Mouse (Mus musculus) forebrain, postnatal 0 days (tissue): ENCODE results near the gene Ulk1. TPM values are rescaled to one million over a fixed set of nuclear protein-coding genes. Genes with fewer than 3 reads are reported as not detected.

Source experiments
- ATAC-seq: fragments of 200-750 bp; cut with Nextera tagmentation; 2 replicates; pipeline ENCODE4 v1.8.0; 2017; ENCODE audit warnings: mild to moderate bottlenecking, moderate library complexity
- DNase-seq: peaks from one replicate; pipeline ENCODE4 v3.0.0-alpha.2; 2015
- H3K27ac ChIP-seq: fragments of 300-500 bp; sonication (generic); 2 replicates; pipeline ENCODE4 v1.5.1; 2014; ENCODE audit warnings: low read depth, mild to moderate bottlenecking, antibody characterized with exemption, low read length, moderate library complexity, mixed read lengths
- H3K27me3 ChIP-seq: fragments of 300-500 bp; sonication (generic); 2 replicates; pipeline ENCODE4 v1.6.1; 2014; ENCODE audit warnings: mild to moderate bottlenecking, low read length, mixed read lengths; ENCODE audit not compliant: insufficient read depth
- H3K36me3 ChIP-seq: fragments of 300-500 bp; sonication (generic); 2 replicates; pipeline ENCODE4 v1.6.1; 2014; ENCODE audit warnings: mild to moderate bottlenecking, moderate library complexity; ENCODE audit not compliant: insufficient read depth
- H3K4me1 ChIP-seq: fragments of 300-500 bp; sonication (generic); 2 replicates; pipeline ENCODE4 v1.6.1; 2014; ENCODE audit warnings: antibody characterized with exemption; ENCODE audit not compliant: insufficient read depth
- H3K4me2 ChIP-seq: fragments of 300-500 bp; sonication (generic); 2 replicates; pipeline ENCODE4 v1.6.1; 2014; ENCODE audit warnings: low read depth, mild to moderate bottlenecking, moderate library complexity
- H3K4me3 ChIP-seq: fragments of 300-500 bp; sonication (generic); 2 replicates; pipeline ENCODE4 v1.5.1; 2014; ENCODE audit warnings: low read depth, low read length, mixed read lengths
- H3K9ac ChIP-seq: fragments of 300-500 bp; sonication (generic); 2 replicates; pipeline ENCODE4 v1.6.1; 2014; ENCODE audit warnings: mild to moderate bottlenecking
- H3K9me3 ChIP-seq: fragments of 300-500 bp; sonication (generic); 2 replicates; pipeline ENCODE4 v1.6.1; 2016; ENCODE audit warnings: low read length
- CTCF ChIP-seq: sonication (generic); IDR thresholded peaks from 2 replicates; pipeline ENCODE4 v1.5.1; 2016; ENCODE audit warnings: antibody characterized with exemption, control low read depth, low read depth
- WGBS: fragments of 180-500 bp; shearing (Covaris S2); extraction: QIAGEN DNeasy Blood & Tissue Kit; methylation state at CpG from one replicate; pipeline ENCODE4 v1.1.7; 2014; 5-methylcytosine and 5-hydroxymethylcytosine counted together
- polyA plus RNA-seq: library from polyadenylated mRNA; unstranded; fragments of >200 nt; fragmentation: Nextera tagmentation; extraction: Ambion mirVana; gene quantifications from 2 replicates; pipeline ENCODE4 v1.2.1, GENCODE M21; 2015
- total RNA-seq: library from RNA; depleted of rRNA; stranded (reverse); fragments of >200 nt; gene quantifications from 2 replicates; pipeline ENCODE4 v1.2.3, GENCODE M21; 2014

Ulk1 gene
- total and polyA plus RNA-seq, 2 experiments from 2014 or later = 20.8 to 65.9 TPM

DNA sequence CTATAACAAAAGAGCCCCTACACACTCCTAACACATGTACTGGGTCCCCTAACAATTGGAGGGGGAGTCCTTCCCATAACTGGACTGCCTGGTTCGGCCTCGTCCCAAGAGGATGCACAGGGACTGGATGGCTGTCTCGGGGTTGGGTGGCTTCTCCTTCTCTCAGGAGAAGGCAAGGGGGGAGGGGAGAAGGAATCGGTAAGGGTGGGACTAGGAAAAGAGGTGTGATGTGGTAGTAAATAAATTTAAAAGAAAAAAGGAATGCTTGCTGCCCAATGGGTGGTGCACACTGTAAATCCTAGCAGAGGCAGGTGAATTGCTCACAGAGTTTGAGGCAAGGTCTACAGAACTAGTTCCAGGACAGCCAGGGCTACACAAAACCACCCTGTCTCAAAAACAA, 3.7 kb downstream of the Ulk1 start:
- Histone ChIP-seq H3K4me3 (no peak overlapping the region), H3K27me3 (no peaks in the 10 kb centered on the region), H3K36me3 (peaks cover 20% of the 10 kb centered on the region), H3K9me3 (no peaks in the 10 kb centered on the region), H3K27ac (no peak overlapping the region), H3K4me2 (no peak overlapping the region; the same call in 1 of the 2 replicates), H3K9ac (no peak overlapping the region), H3K4me1 (peaks cover 26% of the 10 kb centered on the region)
- TF ChIP-seq CTCF = no peak
- ATAC-seq = no peak
- DNase-seq = no peak
- WGBS = 86% methylated on average over 4 of the region's 4 CpGs

DNA sequence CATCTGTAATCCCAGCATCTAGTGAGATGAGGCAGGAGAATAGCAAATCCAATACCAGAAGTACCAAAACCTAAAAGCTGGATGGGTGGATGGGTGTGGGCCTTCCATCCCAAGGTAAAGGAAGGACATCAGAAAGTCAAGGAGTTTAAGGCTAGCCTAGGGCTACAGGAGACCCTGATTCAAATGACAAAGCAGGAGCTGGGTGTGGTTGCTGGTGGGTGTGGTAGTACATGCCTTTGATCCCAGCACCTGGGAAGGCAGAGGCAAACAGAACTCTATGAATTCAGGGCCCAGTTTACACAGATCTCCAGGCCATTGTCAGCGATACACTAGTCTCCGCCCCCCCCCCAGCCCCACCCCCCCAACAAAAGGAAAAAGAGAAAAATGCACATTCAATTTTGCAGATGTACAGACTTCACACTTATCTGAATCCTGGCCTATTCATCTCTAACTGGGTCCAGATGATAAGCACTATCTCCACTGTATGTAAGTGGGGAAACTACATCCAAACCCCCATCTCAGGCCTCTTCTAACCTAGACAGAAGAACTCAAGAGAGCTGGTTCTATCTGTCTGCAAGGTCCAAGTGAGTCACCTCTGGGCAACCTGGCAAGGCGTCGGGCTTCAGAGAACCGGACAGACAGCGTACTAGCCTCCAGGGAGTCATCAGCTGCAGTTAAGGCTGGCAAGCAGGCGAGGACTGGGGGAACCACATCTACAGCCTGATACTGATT, 5.7 kb downstream of the Ulk1 start:
- Histone ChIP-seq H3K4me3 (no peak overlapping the region), H3K9ac (no peak overlapping the region), H3K36me3 (peaks cover 38% of the 10 kb centered on the region), H3K4me2 (no peak overlapping the region), H3K27ac (no peak overlapping the region), H3K9me3 (no peaks in the 10 kb centered on the region), H3K4me1 (peaks cover 26% of the 10 kb centered on the region), H3K27me3 (no peaks in the 10 kb centered on the region)
- 95% methylated on average over 7 of the region's 7 CpGs for WGBS
- no peak for ATAC-seq
- DNase-seq = no peak
- no peak for TF ChIP-seq CTCF

DNA sequence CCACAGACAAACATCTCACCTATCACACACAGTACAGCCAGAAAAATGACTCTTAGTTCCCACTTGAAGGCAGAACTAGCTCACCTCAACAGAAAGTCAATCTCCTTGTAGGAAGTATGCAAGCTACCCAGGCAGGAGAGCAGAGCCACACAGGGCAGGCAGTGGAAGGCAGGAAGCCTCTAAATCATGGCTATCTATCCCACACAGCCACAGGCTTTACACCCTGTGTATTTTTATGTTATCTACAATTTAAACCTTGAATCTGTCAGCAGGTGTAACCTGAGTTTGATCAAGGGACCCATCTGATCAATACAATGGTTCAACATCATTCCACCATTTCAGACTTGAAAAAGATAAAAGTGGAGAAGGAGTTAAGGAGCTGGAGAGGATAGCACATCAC, 7.1 kb downstream of the Ulk1 start:
- peaks cover 51% of the 10 kb centered on the region for H3K36me3 ChIP-seq

DNA sequence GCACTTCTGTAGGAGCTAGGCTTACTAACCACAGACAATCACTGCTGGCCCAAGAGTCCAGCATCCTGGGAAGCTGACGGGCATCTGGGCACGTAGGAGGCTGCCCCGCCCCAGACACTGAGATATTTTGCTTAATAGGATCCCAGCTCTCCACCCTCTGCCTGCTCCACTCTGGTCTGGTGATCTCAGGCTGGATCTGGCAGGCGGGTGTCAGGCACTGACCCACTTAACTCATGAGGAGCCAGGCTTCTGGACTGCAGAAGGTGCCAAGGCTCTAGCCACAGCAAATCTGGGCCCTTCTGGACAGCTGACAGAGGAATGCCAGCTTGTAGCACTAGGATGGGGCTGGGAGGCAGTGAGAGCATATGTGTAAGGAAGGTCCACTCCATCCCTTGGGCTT, 7.7 kb downstream of the Ulk1 start:
- Histone ChIP-seq H3K4me1 (0 out of 2 replicates have a peak, but pooled peaks cover 8% of the 10 kb centered on the region), H3K4me2 (no peak overlapping the region), H3K36me3 (peaks cover 57% of the 10 kb centered on the region), H3K27ac (no peak overlapping the region), H3K4me3 (no peak overlapping the region), H3K9ac (no peak overlapping the region), H3K27me3 (no peaks in the 10 kb centered on the region), H3K9me3 (no peaks in the 10 kb centered on the region)
- no peak for TF ChIP-seq CTCF
- no peak for DNase-seq
- no peak for ATAC-seq
- 74% methylated on average over 4 of the region's 4 CpGs for WGBS

More for the DNA sequence above, 7.1 kb downstream of the Ulk1 start:
- Histone ChIP-seq H3K9ac (no peak overlapping the region), H3K27ac (no peak overlapping the region), H3K4me3 (no peak overlapping the region), H3K4me2 (no peak overlapping the region), H3K4me1 (peaks cover 15% of the 10 kb centered on the region), H3K9me3 (no peaks in the 10 kb centered on the region), H3K27me3 (no peaks in the 10 kb centered on the region)
- no peak for TF ChIP-seq CTCF
- DNase-seq (no peak), ATAC-seq (no peak)

DNA sequence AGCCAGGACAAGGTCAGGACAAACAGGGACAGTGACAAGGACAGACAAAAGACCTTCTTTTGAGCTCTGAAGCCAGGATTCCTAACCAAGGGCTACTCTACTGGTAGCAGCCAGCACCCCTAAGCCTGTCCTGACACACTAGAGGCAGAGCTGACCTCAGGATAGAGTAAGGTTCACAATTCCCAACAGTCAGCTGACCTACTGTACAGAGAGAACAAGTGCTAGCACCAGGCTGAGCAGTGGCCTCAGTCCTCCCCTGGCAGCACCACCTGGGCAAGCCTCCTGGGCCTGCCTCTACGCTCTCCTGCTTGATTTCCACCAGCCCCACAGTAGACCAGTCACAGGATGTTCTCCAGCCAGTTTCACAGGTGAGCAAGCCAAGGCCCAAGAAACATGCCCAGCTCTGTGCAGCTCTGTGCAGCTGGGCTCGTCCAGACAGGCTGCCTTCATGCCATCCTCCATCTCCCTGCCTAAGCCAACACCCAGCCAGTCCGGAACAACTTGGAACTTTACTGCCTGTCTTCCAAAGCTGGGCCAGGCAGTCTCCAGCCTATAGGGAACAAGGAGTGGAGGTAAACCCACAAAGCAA, 8.8 kb downstream of the Ulk1 start:
- Histone ChIP-seq H3K9me3 (no peaks in the 10 kb centered on the region), H3K36me3 (peaks cover 66% of the 10 kb centered on the region), H3K9ac (no peak overlapping the region), H3K27ac (no peak overlapping the region), H3K27me3 (no peaks in the 10 kb centered on the region), H3K4me3 (no peak overlapping the region), H3K4me1 (no peaks in the 10 kb centered on the region), H3K4me2 (no peak overlapping the region)
- DNase-seq = no peak
- WGBS = 88% methylated on average over 3 of the region's 3 CpGs
- TF ChIP-seq CTCF = no peak
- ATAC-seq = no peak

DNA sequence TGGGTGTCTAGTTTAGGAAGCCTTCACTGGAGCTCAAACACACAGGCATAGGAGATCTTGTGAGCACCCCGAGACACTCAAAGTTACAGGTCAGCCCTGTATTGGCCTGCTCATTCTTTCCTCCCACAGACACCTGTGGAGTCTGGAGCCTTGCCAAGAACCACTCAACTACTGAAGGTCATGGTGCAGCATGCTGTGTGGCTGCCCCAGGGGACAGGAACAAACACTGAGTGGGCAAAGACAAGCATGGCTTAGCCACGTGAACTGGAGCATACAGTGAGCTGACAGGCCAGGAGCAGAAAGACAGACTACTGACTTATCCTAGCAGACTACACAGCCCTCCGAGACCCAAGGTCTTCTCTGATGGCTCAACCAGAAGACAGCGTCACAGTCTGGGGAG, 12.2 kb downstream of the Ulk1 start:
- Histone ChIP-seq H3K27ac (no peak overlapping the region), H3K4me3 (no peak overlapping the region), H3K36me3 (peaks cover 86% of the 10 kb centered on the region), H3K4me2 (no peak overlapping the region), H3K9ac (no peak overlapping the region), H3K4me1 (no peaks in the 10 kb centered on the region), H3K27me3 (no peaks in the 10 kb centered on the region), H3K9me3 (no peaks in the 10 kb centered on the region)
- no peak for TF ChIP-seq CTCF
- WGBS = 58% methylated on average over 4 of the region's 4 CpGs
- ATAC-seq (no peak), DNase-seq (no peak)

DNA sequence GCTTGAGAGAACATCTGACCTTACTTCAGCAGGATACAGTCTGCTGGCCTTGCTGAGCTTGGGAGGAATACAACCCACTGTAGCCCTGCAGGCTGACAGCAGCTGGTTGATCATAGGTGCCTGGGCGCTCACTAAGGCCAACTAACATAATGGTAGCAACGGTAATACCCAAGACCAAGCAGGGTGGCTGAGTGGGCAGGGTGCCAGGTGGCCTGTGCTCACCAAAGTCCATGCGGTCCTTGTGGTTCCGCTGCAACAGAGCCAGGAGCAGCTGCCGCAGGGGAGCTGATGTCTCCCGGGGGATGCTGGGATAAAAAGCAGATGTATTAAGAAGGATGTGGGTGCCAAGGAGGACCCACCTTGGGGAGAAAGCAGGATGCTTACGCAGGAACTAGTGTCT, 15.5 kb downstream of the Ulk1 start:
- DNase-seq = no peak
- no peak overlapping the region for H3K9ac ChIP-seq

More for the DNA sequence above, 15.5 kb downstream of the Ulk1 start:
- Histone ChIP-seq H3K36me3 (peaks cover 98% of the 10 kb centered on the region), H3K27me3 (no peaks in the 10 kb centered on the region), H3K4me2 (no peak overlapping the region), H3K4me1 (no peaks in the 10 kb centered on the region), H3K4me3 (no peak overlapping the region), H3K9me3 (no peaks in the 10 kb centered on the region), H3K27ac (no peak overlapping the region)
- TF ChIP-seq CTCF = no peak
- 93% methylated on average over 7 of the region's 7 CpGs for WGBS
- no peak for ATAC-seq
